Mouse (Mus musculus) gastrocnemius, adult 18-20 months (tissue): ENCODE results near the gene Plpp3. TPM values are rescaled to one million over a fixed set of nuclear protein-coding genes. Genes with fewer than 3 reads are reported as not detected.
A peak's percentile ranks its signal among the peaks of the same experiment; 100 is the strongest.
"Not testable (repeated sequence)": the region's sequence is repeated elsewhere in the genome, so short reads cannot be mapped to it uniquely, and the experiment has no call there.

Experiments
- DNase-seq: peaks from one replicate; pipeline ENCODE4 v3.0.0; 2021; ENCODE audit warnings: low spot score
- total RNA-seq, 2 experiments: library from RNA; stranded (reverse); gene quantifications; 2 replicates each; pipeline ENCODE4 v1.2.3; 2021

Plpp3 gene
- total RNA-seq, 2 experiments from 2014 or later = 42.6 to 62.5 TPM

DNA sequence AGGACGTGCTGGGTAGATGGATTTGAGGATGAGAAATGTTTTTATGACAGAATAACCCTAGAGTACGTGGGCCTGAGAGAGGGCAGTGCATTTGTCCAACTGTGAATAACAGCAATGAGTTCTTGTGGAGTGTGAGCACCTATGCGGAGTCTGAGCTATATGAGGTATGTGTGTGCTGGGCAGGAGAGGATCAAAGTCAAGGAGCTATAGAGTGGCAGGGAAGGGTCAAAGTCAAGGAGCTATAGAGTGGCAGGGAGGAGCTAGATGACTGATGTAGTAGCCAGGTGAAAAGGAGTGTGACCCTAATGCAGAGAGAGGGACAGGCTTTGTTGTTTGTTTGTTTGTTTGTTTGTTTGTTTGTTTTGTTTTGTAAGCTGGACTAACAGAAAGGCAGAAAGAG, 98.0 kb downstream of the Plpp3 start:
- DNase-seq = no peak

DNA sequence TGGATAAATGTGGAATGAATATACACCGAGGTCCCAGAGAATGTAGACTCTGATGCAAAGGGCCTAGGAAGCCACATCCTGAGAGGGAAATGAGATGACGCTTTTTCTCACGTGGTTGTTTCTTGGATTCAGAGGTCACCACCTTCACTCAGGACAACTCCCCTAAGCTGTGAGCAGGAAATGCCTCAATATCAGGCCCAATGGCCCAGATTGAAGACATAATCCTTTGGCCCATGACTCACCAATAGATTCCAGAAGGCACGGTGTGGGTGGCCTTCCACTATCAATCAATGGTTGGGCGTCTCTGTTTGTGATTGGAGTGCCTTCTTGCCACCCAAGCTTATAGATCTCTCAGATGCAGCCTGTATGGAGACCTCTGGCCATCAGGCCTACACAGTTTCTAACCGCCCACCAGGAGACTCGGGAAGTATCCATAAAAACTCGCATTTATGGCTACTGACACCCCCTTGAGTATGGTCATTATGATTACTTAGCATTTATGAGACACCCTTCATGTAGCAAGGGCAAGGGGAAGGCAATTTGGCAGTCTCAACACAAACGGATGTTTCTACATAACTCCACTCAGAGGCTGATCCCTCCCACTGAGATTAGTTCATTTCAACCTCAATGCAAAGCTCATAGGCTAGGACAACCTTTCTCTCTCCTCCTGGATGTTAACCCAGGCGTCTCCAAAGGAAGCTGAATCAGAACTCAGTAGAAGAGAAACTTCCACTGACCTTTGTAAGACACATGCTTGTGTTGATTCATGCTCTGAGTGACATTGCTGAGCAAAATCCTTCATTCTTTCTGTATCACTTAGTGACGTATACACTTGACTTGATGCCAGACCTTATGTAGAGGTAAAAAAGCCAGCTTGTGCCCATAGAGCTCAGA, 100.8 kb downstream of the Plpp3 start:
- DNase-seq = no peak

DNA sequence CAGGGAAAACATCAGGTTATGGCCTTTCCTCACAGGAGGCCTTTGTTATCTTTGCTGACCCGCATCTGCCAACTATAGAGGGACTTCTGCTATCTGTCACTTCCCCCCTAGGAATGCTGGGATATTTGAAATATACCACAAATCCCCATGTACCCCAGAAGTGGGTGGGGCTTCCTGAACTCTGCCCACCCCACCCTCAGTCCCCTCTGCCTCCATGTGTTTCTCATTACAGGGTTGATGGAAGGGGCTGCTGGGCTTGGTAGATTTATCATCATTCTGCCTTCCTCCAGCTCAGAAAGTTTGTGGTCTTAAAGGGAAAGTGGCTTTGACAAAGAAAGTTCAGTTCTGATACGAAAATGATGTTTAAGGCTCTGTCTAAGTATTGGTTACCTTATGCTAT, 103.2 kb downstream of the Plpp3 start:
- no peak for DNase-seq

DNA sequence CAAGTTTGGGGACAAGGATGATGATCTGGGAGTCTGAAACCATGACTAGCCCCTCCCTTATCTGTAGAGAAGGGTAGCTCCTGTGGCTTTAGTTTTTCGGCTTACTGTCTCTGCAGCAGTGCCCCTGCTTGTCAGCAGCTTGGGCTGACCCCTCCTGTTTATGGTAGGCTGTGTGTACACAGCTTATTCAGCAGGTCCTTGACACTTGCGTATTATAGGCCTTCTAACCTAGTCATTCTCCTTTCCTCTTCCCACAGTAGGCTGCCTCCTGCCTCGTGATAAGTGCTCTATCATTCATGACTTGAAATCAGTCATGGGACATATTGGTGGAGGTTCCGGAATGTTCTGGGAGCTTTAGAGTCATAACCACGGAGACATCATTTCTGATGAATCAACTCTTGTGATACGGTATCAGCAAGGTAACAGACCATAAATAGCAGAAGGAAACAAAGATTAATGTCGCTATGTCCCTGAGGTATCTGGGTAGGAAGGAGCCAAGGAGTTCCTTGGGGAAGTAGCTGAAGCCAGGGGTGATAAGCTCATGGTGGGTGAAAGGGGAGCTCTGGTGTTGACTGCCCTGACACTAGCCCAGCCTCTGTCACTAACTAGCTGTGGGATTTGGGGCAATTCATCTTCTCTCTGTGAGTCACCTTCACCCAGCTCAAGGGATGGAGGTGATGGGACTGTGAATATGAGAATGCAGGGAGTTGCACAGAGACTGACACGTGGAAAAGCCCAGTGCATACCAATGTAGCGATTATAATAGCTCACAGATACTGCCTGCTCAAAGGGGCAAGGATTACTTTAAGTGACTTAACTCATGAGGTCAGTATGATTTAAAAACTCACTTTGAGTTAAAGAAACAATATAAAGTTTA, 104.0 kb downstream of the Plpp3 start:
- no peak for DNase-seq

DNA sequence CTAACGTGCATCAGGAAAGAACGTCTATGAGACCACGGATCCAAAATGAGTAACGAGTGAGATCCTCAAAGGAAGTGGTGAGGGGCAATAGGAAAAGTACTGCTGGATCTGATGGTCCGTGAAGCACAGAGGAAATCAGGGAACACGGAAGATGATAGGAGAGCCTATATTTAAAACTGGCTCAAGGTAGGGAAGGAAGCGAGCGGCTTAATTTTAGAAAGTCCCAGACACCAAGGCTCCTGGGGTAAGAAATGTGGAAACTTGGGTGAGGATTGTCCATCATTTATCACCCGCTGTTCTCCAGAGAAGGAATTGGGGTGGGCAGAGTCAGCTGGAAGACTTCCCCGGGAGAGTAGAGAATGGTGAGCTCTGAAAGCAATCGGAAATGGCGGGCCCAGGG, 105.2 kb downstream of the Plpp3 start:
- DNase-seq = no peak

DNA sequence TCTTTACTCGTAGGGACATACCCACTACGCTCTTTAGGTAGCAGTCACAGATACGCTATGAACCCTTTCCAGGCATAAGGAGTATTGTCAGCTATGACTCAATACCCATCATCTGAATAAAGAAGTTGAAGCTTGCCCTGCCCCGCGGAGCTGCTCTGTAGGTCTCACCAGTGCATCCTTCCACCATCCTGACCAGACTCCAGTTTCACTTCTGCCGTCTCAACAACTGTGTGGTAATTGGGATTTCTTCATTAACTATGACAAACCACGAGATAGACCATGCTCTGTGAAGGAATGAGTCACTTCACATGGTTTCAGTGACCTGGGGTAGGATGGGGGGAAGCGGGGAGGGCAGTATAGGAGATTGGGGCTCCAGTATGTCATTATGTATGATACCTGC, 106.5 kb downstream of the Plpp3 start:
- DNase-seq = no peak

DNA sequence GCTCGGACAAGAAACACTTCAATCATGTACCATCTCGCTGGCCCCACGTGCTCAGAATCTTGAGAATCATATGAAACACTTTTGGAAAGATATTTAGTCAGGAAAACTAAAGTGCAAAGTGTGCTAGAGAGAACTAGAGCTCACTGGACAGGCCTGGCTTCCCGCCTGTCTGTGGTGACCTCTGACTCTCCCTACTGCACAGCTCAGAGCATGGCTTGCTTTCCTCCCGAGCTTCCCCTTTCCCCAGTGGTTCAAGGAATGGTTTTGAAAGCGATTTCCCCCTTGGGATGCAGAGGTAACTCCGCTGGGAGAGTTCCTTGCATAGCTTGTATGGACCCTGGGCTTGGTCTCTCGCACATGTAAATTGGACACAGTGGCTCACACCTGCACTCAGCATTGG, 107.9 kb downstream of the Plpp3 start:
- no peak for DNase-seq

DNA sequence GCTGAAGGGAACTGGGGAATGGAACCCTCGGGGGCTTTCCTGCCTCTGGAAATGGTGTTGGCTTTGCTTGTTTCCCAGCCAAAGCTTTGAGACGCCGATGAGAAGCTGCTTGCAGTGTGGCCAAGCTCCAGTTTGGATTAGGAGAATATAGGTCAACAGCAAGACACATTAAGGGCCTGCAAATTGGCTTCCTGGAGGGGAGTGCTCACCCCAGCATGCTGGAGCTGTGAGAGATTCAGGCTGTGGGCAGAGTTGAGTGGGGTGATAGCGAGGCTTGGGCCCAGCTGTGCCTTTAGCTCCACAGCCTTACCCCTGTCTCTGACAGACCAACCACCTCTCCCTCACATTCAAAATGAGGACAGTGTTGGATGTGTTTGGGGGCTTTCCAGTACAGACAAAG, 108.5 kb downstream of the Plpp3 start:
- no peak for DNase-seq

DNA sequence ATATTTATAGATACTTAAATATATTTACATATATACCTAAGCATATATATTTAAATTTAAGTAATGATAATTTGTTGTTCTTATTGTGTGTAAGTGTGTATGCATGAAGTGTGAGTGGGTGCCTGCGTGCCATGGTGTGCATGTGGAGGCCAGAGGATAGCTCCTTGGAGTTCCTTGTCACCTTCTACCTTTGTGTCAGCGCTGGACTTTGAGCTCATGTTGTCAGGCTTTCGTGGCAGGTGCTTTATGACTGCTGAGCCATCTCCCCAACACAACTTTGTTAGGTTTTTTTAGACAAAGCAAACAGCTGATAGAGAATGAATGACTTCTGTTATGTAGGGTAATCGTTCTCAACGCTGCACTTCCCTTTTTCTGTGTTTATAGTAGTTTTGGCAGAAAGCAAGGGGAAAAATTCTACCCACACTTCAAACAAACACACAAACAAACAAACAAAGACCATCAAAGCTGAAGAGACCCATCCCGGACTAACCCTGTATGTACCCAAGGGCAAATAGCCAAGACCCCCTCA, 111.1 kb downstream of the Plpp3 start:
- no peak for DNase-seq

DNA sequence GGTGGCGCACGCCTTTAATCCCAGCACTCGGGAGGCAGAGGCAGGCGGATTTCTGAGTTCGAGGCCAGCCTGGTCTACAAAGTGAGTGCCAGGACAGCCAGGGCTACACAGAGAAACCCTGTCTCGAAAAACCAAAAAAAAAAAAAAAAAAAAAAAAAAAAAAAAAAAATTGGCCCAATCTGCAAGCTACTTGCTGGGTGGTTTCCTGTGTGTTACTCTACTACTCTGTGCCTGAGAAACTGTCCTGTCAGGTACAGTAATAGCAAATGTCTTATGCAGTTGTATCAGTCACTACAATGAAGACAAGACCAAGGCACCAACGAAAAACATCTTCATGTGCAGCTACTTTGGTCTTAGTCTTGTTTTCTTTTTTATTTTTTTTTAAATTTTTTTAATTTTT, 112.3 kb downstream of the Plpp3 start:
- not testable (repeated sequence) for DNase-seq

DNA sequence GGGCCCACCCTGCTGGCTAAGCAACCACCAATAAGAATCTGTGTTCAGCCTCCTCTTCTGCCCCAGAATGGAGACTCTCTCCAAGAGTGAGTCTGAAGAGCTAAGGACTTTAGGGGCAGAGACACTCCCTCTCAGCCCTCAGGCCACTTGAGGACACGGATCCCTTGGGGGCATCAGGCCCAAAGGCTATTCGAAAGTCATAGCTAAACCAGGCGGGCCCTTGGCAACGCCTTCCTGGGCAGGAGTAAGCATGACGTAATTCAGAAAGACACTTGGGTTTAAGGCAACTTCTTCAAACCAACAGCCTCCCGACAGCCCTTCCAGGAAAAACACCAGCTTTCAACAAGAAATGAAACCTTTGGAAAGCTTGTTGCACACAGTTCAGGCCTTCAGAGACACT, 114.0 kb downstream of the Plpp3 start:
- peak; percentile 66 for DNase-seq

DNA sequence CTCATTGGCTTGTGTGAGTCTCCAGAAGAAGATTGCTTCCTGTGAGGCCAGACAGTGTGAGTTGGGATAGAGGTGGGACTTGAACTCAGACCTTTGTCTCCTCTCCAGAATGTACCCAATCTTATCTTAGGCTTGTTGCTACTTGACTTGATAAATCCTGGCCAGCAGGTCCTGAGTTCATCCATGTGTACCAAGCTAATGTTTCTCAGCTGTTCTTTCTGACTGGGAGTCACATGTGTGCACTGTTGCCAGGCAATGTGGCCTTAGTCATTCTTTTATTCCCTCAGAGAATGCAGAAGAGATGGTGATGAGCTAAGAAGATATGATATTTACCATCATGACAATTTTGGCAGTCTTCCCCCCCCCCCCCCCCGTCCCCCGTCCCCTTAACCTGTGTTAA, 115.9 kb downstream of the Plpp3 start:
- no peak for DNase-seq

DNA sequence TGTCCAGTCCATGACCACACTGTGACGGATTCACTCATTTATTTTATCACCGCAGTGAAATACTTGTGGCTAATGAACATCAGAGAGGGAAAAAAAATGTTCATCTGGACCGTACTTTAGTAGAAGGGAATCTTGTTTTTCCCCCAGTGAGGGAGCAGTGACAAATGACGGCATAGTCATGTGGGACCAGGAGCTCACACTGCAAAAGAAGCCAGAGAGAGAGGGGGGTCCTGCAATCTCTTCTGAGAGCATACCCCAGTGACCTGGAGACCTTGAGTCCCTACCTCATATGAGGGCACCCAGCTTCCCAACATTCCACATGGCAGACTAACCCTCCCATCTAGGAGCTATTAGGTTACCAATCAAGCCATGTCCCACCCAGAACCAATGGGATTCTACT, 116.3 kb downstream of the Plpp3 start:
- DNase-seq = no peak

DNA sequence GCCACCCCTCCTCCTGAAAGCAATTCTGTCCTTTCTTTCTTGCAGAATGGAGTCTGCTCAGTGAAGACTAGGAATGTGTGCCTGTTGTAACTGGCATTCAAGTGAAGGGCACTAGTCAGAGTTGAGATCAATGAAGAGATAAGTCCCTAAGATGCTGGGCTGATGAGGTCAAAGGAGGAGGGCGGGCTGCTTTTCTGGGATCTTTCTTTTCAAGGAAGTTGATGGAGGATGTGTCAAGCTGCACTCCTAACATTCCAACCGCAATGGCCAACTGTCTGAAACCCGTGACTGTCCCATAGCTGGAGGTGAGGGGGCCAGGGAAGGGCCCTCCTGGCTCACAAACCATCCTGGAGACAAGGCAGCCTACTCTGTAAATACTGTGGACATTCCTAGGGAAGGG, 118.5 kb downstream of the Plpp3 start:
- DNase-seq = no peak

DNA sequence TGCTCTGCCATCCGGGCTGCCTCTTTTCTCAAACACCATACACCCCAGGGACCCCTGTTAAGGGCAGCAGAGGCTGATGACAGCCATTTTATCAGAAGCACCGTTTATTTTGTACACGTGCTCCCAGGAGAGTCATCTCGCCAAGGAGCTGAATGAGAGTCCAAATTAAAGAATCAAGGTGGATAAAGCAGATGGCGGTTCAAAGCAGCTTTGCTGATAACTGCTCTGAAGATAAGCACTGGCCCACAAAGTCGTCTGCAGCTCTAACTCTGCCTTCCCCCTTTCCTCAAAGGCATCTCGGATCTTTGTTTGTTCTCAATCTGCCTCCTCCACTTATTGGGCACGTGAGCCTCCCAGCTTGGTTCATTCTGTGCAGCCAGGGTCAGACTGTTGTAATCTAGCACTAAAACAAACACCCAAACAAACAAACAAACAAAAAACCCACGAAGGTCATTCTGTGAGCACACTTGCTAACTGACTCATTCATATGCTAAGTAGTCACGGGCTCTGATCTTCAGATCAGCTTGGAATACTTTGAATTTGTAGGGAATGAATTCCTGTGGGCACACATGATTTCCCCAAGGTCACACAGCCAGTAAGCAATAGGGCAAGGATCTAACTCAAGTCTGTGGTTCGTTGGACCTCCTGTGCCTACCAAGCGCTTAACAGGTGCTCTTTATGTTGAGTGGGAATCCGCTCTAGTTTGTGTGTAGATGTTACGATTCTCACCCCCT, 119.1 kb downstream of the Plpp3 start:
- no peak for DNase-seq

DNA sequence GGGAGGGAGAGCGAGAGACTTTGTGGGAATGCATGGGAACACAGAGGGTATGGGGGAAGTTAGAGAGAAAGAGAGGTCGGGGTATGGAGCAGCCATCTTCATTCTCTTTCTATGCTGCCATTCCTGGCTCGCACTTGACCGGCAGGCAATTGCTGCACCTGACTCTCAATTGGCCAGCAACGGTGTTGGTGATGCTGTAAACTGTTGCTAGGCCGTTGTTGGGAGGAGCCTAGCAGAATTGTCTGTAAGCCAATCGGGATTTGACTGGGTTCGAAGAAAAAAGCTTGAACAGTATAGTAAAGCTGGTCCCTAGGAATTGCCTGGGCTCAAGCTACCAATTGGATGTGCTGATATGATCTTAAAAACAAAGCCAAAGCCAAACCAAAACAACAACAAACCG, 121.0 kb downstream of the Plpp3 start:
- DNase-seq = no peak

DNA sequence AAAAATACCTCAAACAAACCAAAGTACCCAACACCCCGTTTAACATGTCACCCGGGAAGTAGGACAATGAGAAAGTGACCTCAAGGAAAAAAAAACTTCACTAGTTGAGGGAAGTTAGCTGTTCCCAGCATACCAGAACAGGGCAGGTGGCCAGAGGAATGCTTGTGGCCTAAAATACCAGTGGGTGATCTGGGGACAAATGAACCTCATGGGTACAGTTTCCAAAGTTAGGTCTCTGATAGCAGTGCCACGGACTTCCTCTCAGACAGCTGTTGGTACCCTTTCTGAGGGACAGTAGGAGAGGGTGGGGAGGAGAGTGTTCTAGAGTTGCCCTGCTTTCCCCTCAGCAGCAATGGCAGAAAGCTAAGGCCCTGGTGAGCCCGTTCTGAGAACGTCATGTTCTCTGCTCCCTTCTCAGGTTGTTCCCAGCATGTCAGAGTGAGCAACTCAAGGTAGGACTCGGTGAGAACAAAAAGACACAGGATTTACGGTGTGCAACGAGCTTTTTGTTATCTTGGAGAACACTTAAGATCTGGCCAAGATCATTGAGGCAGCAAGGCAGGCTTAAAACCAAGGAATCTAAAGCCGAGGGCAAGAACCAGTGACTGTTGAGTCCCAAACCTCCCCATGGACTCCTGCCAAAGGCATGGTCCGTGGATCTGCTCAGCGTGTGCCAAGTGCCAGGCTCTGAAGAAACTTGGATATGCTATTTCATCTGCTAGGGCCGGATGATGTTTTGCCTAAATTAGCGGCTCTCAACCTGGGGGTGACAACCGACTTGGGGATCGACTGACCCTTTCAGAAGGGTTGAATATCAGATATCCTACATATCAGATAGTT, 121.6 kb downstream of the Plpp3 start:
- peak; percentile 82 for DNase-seq

DNA sequence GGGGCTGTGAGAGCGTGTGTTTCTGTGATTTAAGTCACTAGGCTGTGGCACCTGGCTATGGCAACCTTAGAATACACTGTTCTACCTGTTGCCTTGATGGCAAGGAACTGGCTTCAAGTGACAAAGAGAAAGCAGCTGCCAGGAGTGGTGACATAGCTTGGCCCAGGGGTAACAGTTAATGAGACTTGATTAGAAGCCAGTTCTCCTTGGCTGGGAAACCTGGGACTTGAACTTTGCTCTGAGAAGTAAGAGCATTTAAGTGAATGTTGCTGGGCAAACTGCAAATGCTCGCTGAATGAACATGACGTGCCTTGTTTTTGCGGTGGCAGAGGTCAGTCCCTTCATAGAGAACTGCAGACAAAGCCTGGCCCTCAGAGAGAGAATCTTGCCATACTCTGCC, 122.7 kb downstream of the Plpp3 start:
- DNase-seq = peak; percentile 29

DNA sequence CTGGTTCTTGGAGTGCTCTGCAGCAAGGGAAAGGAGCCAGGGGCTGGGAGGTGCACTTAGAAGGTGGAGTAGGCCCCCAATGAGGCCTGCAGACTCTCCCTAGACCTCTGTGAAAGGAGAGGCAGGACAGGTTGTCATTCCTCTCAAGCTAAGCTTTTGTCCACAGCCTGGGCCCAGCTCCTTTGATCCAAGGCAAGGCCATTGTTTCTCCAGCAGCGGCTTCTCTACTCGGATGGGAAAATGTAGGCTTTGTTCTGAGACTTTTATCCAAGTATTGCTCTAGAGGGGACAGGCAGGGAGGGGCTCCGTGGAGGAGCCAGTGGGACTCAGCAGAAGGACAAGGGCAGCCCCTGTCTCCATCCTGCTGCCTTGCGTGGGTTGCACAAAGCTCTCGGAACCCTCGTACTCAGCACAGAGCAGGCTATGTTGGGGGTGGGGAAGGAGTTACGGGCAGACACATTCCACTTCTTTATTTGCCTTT, 124.6 kb downstream of the Plpp3 start:
- DNase-seq = no peak
